Mouse (Mus musculus) liver, postnatal 0 days (tissue): Measurements from ENCODE around the gene Tyw3. TPM values are rescaled to one million over a fixed set of nuclear protein-coding genes. Genes with fewer than 3 reads are reported as not detected.
A peak's percentile ranks its signal among the peaks of the same experiment; 100 is the strongest.
"Not testable (repeated sequence)": the region's sequence is repeated elsewhere in the genome, so short reads cannot be mapped to it uniquely, and the experiment has no call there.

ENCODE experiments used
- ATAC-seq: fragments of 200-750 bp; cut with Nextera tagmentation; 2 replicates; pipeline ENCODE4 v1.8.0; 2017; ENCODE audit warnings: mild to moderate bottlenecking, moderate library complexity
- DNase-seq: peaks from one replicate; pipeline ENCODE4 v3.0.0-alpha.2; 2016
- H3K27ac ChIP-seq: fragments of 300-500 bp; sonication (generic); 2 replicates; pipeline ENCODE4 v1.5.1; 2014; ENCODE audit warnings: antibody characterized with exemption, moderate library complexity, mild to moderate bottlenecking, low read depth
- H3K27me3 ChIP-seq: fragments of 300-500 bp; sonication (generic); 2 replicates; pipeline ENCODE4 v1.6.1; 2014; ENCODE audit warnings: low read length, control low read depth, mixed read lengths; ENCODE audit not compliant: insufficient read depth
- H3K36me3 ChIP-seq: fragments of 300-500 bp; sonication (generic); replicated peaks from 2 replicates; pipeline ENCODE4 v1.6.1; 2014; ENCODE audit warnings: mild to moderate bottlenecking, control low read depth, low read length, moderate library complexity, mixed read lengths; ENCODE audit not compliant: insufficient read depth
- H3K4me1 ChIP-seq: fragments of 300-500 bp; sonication (generic); 2 replicates; pipeline ENCODE4 v1.6.1; 2014; ENCODE audit warnings: antibody characterized with exemption, mild to moderate bottlenecking, control low read depth; ENCODE audit not compliant: insufficient read depth
- H3K4me2 ChIP-seq: fragments of 300-500 bp; sonication (generic); 2 replicates; pipeline ENCODE4 v1.6.1; 2014; ENCODE audit warnings: low read depth, mild to moderate bottlenecking, low read length, moderate library complexity, mixed read lengths
- H3K4me3 ChIP-seq: fragments of 300-500 bp; sonication (generic); 2 replicates; pipeline ENCODE4 v1.5.1; 2014; ENCODE audit warnings: low read depth, low read length
- H3K9ac ChIP-seq: fragments of 300-500 bp; sonication (generic); replicated peaks from 2 replicates; pipeline ENCODE4 v1.6.1; 2014; ENCODE audit warnings: mild to moderate bottlenecking, moderate library complexity
- H3K9me3 ChIP-seq: fragments of 300-500 bp; sonication (generic); 2 replicates; pipeline ENCODE4 v1.6.1; 2016; ENCODE audit warnings: mild to moderate bottlenecking, control low read depth, low read length, mixed read lengths
- CTCF ChIP-seq: sonication (generic); IDR thresholded peaks from 2 replicates; pipeline ENCODE4 v1.5.1; 2016; ENCODE audit warnings: antibody characterized with exemption, low read depth
- EP300 ChIP-seq: IDR thresholded peaks from 2 replicates; pipeline ENCODE4 v1.6.1; 2016; ENCODE audit warnings: antibody characterized with exemption, low read depth, mild to moderate bottlenecking
- WGBS: fragments of 180-500 bp; shearing (Covaris S2); extraction: QIAGEN DNeasy Blood & Tissue Kit; methylation state at CpG from one replicate; pipeline ENCODE4 v1.1.7; 2014; ENCODE audit not compliant: insufficient replicate concordance; 5-methylcytosine and 5-hydroxymethylcytosine counted together
- polyA plus RNA-seq: library from polyadenylated mRNA; unstranded; fragments of >200 nt; fragmentation: Nextera tagmentation; extraction: Ambion mirVana; gene quantifications from 2 replicates; pipeline ENCODE4 v1.2.1, GENCODE M21; 2015

Gene Tyw3
- polyA plus RNA-seq: 2.5 and 2.9 TPM in 2 replicates

- H3K4me2 ChIP-seq: peak within 1 kb of the TSS; percentile 70
- H3K27me3 ChIP-seq: no peaks in the 10 kb centered on the region
- TF ChIP-seq EP300 (no peak), CTCF (peak; percentile 66)
- peaks cover 6% of the 10 kb centered on the region; the same call in 1 of the 2 replicates for H3K36me3 ChIP-seq
- DNase-seq (peak; percentile 94), ATAC-seq (peak; percentile 97)
- peaks cover 9% of the 10 kb centered on the region for H3K4me1 ChIP-seq
- peak within 1 kb of the TSS; percentile 89 for H3K27ac ChIP-seq
- H3K9me3 ChIP-seq: no peaks in the 10 kb centered on the region
- under 1% methylated on average over 38 of the region's 38 CpGs for WGBS
- H3K9ac ChIP-seq: peak within 1 kb of the TSS; percentile 83
- H3K4me3 ChIP-seq: peak within 1 kb of the TSS; percentile 89
These were observed at the start of gene Tyw3 for GRCm38 (mm10) chr3:154596934-154597554. TSS of gene Tyw3 (minus strand) at chr3:154597104.

DNA sequence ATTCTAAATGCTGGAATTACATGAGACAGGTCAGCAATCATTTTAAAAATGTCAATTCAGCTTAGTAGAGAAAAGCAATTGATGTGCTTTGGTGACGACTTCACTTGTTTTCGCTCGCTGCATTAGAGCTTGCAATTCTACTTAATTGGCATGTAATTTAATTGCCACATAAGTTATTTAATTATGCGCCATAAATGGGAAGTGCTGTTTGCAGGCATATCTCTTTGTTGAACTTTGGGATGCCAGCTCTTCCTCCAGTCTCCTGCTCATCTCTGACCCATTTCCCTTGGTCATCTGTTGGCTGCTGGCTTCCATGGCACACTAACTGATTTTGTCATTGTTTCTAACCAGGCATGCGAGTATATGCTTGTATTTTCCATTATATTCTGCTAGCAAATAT is 36.2 kb upstream of the Tyw3 start:
- Histone ChIP-seq H3K27ac (no peak overlapping the region), H3K4me1 (no peaks in the 10 kb centered on the region), H3K36me3 (no peaks in the 10 kb centered on the region), H3K4me2 (no peak overlapping the region), H3K9me3 (no peaks in the 10 kb centered on the region), H3K9ac (no peak overlapping the region), H3K4me3 (no peak overlapping the region), H3K27me3 (no peaks in the 10 kb centered on the region)
- 84% methylated on average over 5 of the region's 5 CpGs for WGBS
- no peak for ATAC-seq
- DNase-seq: no peak
- no peak for TF ChIP-seq CTCF

DNA sequence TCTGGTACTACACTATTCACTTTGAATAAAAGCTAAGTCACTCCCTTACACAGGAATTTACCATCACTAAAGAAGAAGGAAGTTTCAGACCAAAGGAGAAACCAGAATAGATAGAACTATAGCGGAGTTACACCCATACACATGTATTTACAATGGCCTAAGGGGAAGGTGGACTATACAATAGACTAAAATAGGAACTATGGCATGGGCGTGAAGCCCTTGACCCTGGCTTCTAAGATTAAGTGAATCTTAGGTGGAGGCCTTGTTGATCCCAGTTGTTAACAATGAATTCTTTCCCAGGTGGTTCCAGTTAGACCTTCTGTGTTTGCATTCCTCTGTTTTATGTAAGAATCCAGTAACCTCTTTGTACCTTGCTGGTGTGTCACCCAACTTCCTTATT is 34.4 kb upstream of the Tyw3 start:
- not testable (repeated sequence) for H3K27ac ChIP-seq

GRCm38 (mm10) chr3:154628284-154628683 is 31.4 kb upstream of the Tyw3 start:
- TF ChIP-seq CTCF: no peak
- TF ChIP-seq EP300: no peak
- Histone ChIP-seq H3K4me3 (no peak overlapping the region), H3K4me1 (no peaks in the 10 kb centered on the region), H3K36me3 (peaks cover 2% of the 10 kb centered on the region; the same call in 1 of the 2 replicates), H3K27ac (no peak overlapping the region), H3K9me3 (no peaks in the 10 kb centered on the region), H3K4me2 (no peak overlapping the region), H3K27me3 (no peaks in the 10 kb centered on the region), H3K9ac (no peak overlapping the region)
- ATAC-seq: peak; percentile 66
- peak; percentile 18 for DNase-seq

More for the DNA sequence above, 34.4 kb upstream of the Tyw3 start:
- 70% methylated on average over 2 of the region's 2 CpGs for WGBS
- not testable (repeated sequence) for ATAC-seq, H3K27me3 ChIP-seq, H3K9me3 ChIP-seq, H3K36me3 ChIP-seq, H3K4me1 ChIP-seq, H3K4me2 ChIP-seq, H3K9ac ChIP-seq, H3K4me3 ChIP-seq, DNase-seq

DNA sequence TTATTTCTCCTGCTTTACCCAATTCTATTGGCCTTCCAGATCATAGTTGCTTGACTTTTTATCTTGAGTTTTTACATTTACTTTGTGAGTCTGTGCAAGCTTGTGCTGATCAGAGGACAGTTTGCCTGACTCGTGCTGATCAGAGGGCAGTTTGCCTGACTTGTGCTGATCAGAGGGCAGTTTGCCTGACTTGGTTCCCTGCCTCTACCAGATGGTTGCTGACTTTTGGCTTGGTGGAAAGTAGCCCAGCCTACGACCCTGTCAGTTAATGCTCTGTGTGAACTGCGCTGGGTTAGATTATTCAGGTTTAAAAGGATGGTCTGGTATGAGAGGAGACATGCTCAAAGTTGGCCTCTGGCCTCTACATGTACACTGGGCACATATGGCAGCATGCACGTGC is 19.2 kb upstream of the Tyw3 start:
- DNase-seq (no peak), ATAC-seq (no peak)
- no peak overlapping the region for H3K27ac ChIP-seq
- H3K27me3 ChIP-seq: no peaks in the 10 kb centered on the region
- WGBS: 66% methylated on average over 4 of the region's 4 CpGs
- no peak overlapping the region for H3K4me3 ChIP-seq
- peaks cover 3% of the 10 kb centered on the region; the same call in 1 of the 2 replicates for H3K36me3 ChIP-seq
- TF ChIP-seq CTCF (no peak), EP300 (no peak)
- H3K4me2 ChIP-seq: no peak overlapping the region
- no peak overlapping the region for H3K9ac ChIP-seq
- H3K9me3 ChIP-seq: no peaks in the 10 kb centered on the region
- H3K4me1 ChIP-seq: no peaks in the 10 kb centered on the region

GRCm38 (mm10) chr3:154615304-154615703 is 18.4 kb upstream of the Tyw3 start:
- H3K4me2 ChIP-seq: no peak overlapping the region
- 86% methylated on average over 7 of the region's 7 CpGs for WGBS

More at GRCm38 (mm10) chr3:154615304-154615703, 18.4 kb upstream of the Tyw3 start:
- Histone ChIP-seq H3K27me3 (no peaks in the 10 kb centered on the region), H3K36me3 (peaks cover 3% of the 10 kb centered on the region; the same call in 1 of the 2 replicates), H3K9ac (no peak overlapping the region), H3K4me3 (no peak overlapping the region), H3K4me1 (no peaks in the 10 kb centered on the region), H3K27ac (no peak overlapping the region), H3K9me3 (no peaks in the 10 kb centered on the region)
- no peak for DNase-seq
- TF ChIP-seq CTCF: no peak
- TF ChIP-seq EP300: no peak
- no peak for ATAC-seq
